Mouse (Mus musculus): ENCODE results near the gene Meox1.

GRCm38 (mm10) chr11:101849286-101849685, 44.9 kb downstream of the Meox1 start:
- TF ChIP-seq CTCF (conservative IDR thresholded peaks at IDR 0.05; ENCODE audit: insufficient read depth, insufficient read length, low read depth, low read length) (no peak), POLR2A (IDR thresholded peaks at IDR 0.05; ENCODE audit: low read depth, low read length) (no peak)
